In genomic region chr19:29475210-29475620, GRCm38 (mm10) we compare ENCODE assay signal across 26 mouse cellular contexts. TPM values are rescaled to one million over a fixed set of nuclear protein-coding genes. Genes with fewer than 3 reads are reported as not detected.
DNase-seq lines count a peak whose midpoint lies in the region; ATAC-seq and TF ChIP-seq lines count a peak whose summit lies in the region.
"Had no signal": no experiment of that assay in that cellular context is flagged by ENCODE, and none has a peak within 500 bp of the region (broad histone marks: within the 10 kb centered on the region; RNA-seq: fewer than 3 reads in every experiment).

No protein-coding gene starts in this region.

- no peaks in the 10 kb centered on the region for H3K9me3 ChIP-seq in G1E (replicated peaks)
- no peaks in the 10 kb centered on the region for H3K9me3 ChIP-seq in intestine, embryonic 15.5 days
- H3K9me3 ChIP-seq in forebrain, embryonic 13.5 days (replicated peaks), result no peaks in the 10 kb centered on the region
- H3K9me3 ChIP-seq: heart, embryonic 10.5 days; heart, embryonic 15.5 days; hindbrain, embryonic 12.5 days; liver, embryonic 12.5 days; midbrain, embryonic 13.5 days had no signal

- peak overlapping the region; percentile 49 for H3K27ac ChIP-seq in intestine, embryonic 15.5 days
- no peak overlapping the region for H3K27ac ChIP-seq in forebrain, embryonic 13.5 days
- H3K27ac ChIP-seq: heart, embryonic 10.5 days; heart, embryonic 15.5 days; hindbrain, embryonic 12.5 days; hindbrain, postnatal 0 days; liver, embryonic 12.5 days; midbrain, embryonic 13.5 days had no signal

- WGBS in intestine, embryonic 15.5 days, result 48% methylated on average over 4 of the region's 4 CpGs
- 85% methylated on average over 4 of the region's 4 CpGs for WGBS in forebrain, embryonic 13.5 days

- peaks cover 5% of the 10 kb centered on the region; the same call in 1 of the 2 replicates for H3K27me3 ChIP-seq in G1E (ENCODE audit: insufficient read depth, low read length)
- no peaks in the 10 kb centered on the region for H3K27me3 ChIP-seq in intestine, embryonic 15.5 days (replicated peaks)
- no peaks in the 10 kb centered on the region for H3K27me3 ChIP-seq in forebrain, embryonic 13.5 days
- H3K27me3 ChIP-seq: heart, embryonic 15.5 days; hindbrain, embryonic 12.5 days; liver, embryonic 12.5 days; midbrain, embryonic 13.5 days had no signal

- ATAC-seq in G1E (ENCODE audit: extremely low read depth, insufficient number of reproducible peaks, low FRiP score, poor library complexity, severe bottlenecking), result peak; percentile 40; the same call in 1 of the 2 replicates
- ATAC-seq in intestine, embryonic 15.5 days, result peak; percentile 86
- 0 out of 2 replicates have a peak, but pooled peaks have one; percentile 23 for ATAC-seq in neutrophil, adult 5-6 weeks (ENCODE audit: extremely low read depth, insufficient number of reproducible peaks, low FRiP score, poor library complexity, severe bottlenecking)
- no peak for ATAC-seq in forebrain, embryonic 13.5 days
- ATAC-seq: forebrain, postnatal 0 days; hindbrain, postnatal 0 days; liver, embryonic 12.5 days; liver, postnatal 0 days; midbrain, embryonic 13.5 days had no signal

- H3K4me2 ChIP-seq in intestine, embryonic 15.5 days (replicated peaks), result no peak overlapping the region
- no peak overlapping the region for H3K4me2 ChIP-seq in forebrain, embryonic 13.5 days
- H3K4me2 ChIP-seq: heart, embryonic 15.5 days; hindbrain, embryonic 12.5 days; liver, embryonic 12.5 days; midbrain, embryonic 13.5 days had no signal

- peaks cover 57% of the 10 kb centered on the region for H3K4me1 ChIP-seq in G1E (ENCODE audit: insufficient read depth, low read depth, low read length)
- peaks cover 8% of the 10 kb centered on the region; the same call in 1 of the 2 replicates for H3K4me1 ChIP-seq in intestine, embryonic 15.5 days (replicated peaks)
- peaks cover 3% of the 10 kb centered on the region; the same call in 1 of the 2 replicates for H3K4me1 ChIP-seq in forebrain, embryonic 13.5 days

- H3K4me3 ChIP-seq in G1E (ENCODE audit: low read depth, low read length), result no peak overlapping the region
- H3K4me3 ChIP-seq in intestine, embryonic 15.5 days (replicated peaks), result no peak overlapping the region
- no peak overlapping the region for H3K4me3 ChIP-seq in forebrain, embryonic 13.5 days
- H3K4me3 ChIP-seq: erythroblast, embryonic 14.5 days; heart, embryonic 10.5 days; heart, embryonic 15.5 days; hindbrain, embryonic 12.5 days; liver, embryonic 12.5 days; midbrain, embryonic 13.5 days had no signal

- no peak for DNase-seq in G1E (ENCODE audit: low spot score)
- DNase-seq in cerebellum, adult 18-20 months, result no peak
- no peak for DNase-seq in kidney, postnatal 4 days
- DNase-seq: adrenal gland, postnatal 10 days; cerebellum, adult 9-11 months; forebrain, postnatal 0 days; gastrocnemius, postnatal 14 days; heart, adult 11 months; kidney, adult 18-20 months; kidney, postnatal 36 days; layer of hippocampus, postnatal 36 days; left cerebral cortex, postnatal 4 days; liver, postnatal 0 days; lung, postnatal 4 days; spleen, adult 18-20 months; thymus, adult 2 months had no signal

- no peak overlapping the region for H3K9ac ChIP-seq in intestine, embryonic 15.5 days
- no peak overlapping the region for H3K9ac ChIP-seq in forebrain, embryonic 13.5 days
- H3K9ac ChIP-seq: forebrain, postnatal 0 days; heart, embryonic 15.5 days; hindbrain, embryonic 12.5 days; liver, embryonic 12.5 days; liver, postnatal 0 days; midbrain, embryonic 13.5 days had no signal

- TF ChIP-seq CTCF in G1E (IDR thresholded peaks at IDR 0.05; ENCODE audit: low read depth, low read length), result no peak

- peaks cover 7% of the 10 kb centered on the region for H3K36me3 ChIP-seq in G1E (replicated peaks)
- no peaks in the 10 kb centered on the region for H3K36me3 ChIP-seq in intestine, embryonic 15.5 days
- no peaks in the 10 kb centered on the region for H3K36me3 ChIP-seq in forebrain, embryonic 13.5 days (ENCODE audit: poor library complexity, severe bottlenecking)
- H3K36me3 ChIP-seq: heart, embryonic 10.5 days; heart, embryonic 15.5 days; hindbrain, embryonic 12.5 days; liver, embryonic 12.5 days; midbrain, embryonic 13.5 days had no signal

RNA-seq across cellular contexts. Expression of gene Ric1, which starts 46.9 kb away (rescaled TPM):
- 45.0 and 59.1 TPM in 2 replicates for total RNA-seq in G1E (2014; fragmentation: Nextera tagmentation)
- total RNA-seq in G1E (2017), result 50.5 and 50.7 TPM in 2 replicates
- 10.8 and 13.5 TPM in 2 replicates for polyA plus RNA-seq in G1E (2012)
- polyA plus RNA-seq in intestine, embryonic 15.5 days (2015; fragmentation: Nextera tagmentation; extraction: Ambion mirVana), result 11.9 and 12.3 TPM in 2 replicates
- 49.6 and 51.6 TPM in 2 replicates for total RNA-seq in neutrophil, adult 5-6 weeks (2017)
- 11.2 and 11.8 TPM in 2 replicates for polyA plus RNA-seq in forebrain, embryonic 13.5 days (2015; fragmentation: Nextera tagmentation; extraction: Ambion mirVana)
